Mouse (Mus musculus): ENCODE data around the gene Fkbp6. TPM values are rescaled to one million over a fixed set of nuclear protein-coding genes. Genes with fewer than 3 reads are reported as not detected.

Gene Fkbp6
- polyA plus RNA-seq (2012; rRNA removed) = 0.03 TPM in 2 replicates
- not detected in 2 replicates for polyA plus RNA-seq (2014; fragmentation: Nextera tagmentation; extraction: Ambion mirVana)

DNA sequence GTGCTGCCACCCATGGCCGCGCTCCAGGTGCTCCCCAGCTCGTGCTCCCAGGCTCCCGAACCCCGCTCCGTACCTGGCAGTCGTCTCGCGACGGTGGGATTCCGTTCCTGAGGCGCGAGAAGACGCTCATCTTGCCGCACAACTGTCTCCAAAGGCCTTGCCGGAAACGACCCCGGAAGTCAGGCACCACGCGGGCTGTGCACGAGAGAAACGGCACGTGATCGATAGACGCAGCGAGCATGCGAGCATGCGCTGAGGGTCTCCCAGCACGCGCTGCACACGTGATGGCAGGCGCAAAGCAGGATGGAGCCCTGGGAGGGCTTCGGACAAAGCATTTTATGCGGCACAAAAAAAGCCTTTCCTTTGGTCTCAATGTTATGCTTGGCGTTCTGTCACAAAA, at the start of gene Fkbp6:
Gene Fkbp6, minus strand, starts transcription at position 183 of the 400 bp plus-strand sequence.
- TF ChIP-seq CTCF (IDR thresholded peaks at IDR 0.05; ENCODE audit: low read depth) (no peak), EP300 (IDR thresholded peaks at IDR 0.05; ENCODE audit: low read depth) (no peak)
- Histone ChIP-seq H3K36me3 (replicated peaks; ENCODE audit: control insufficient read depth, insufficient read depth, low read depth) (no peaks in the 10 kb centered on the region), H3K27me3 (ENCODE audit: control insufficient read depth, insufficient read depth, low read length) (no peaks in the 10 kb centered on the region), H3K9ac (replicated peaks) (no peak within 1 kb of the TSS), H3K9me3 (ENCODE audit: control insufficient read depth, low read length) (no peaks in the 10 kb centered on the region), H3K27ac (no peak within 1 kb of the TSS), H3K4me1 (replicated peaks; ENCODE audit: control insufficient read depth in 2 of 2, insufficient read depth in 2 of 2, low read length in 1 of 2) (0 out of 4 replicates have a peak, but pooled peaks cover 0 to 2% of the 10 kb centered on the region in 2 experiments), H3K4me3 (ENCODE audit: insufficient read depth in 1 of 2, low read depth in 2 of 2, low read length in 2 of 2) (no peak within 1 kb of the TSS), H3K4me2 (ENCODE audit: low read depth) (no peak within 1 kb of the TSS)
- ATAC-seq (ENCODE audit: insufficient read depth) = no peak
- no peak for DNase-seq (ENCODE audit: low read depth in 3 of 3, low spot score in 3 of 3)
- WGBS (ENCODE audit: insufficient replicate concordance) = 80% methylated on average over 35 of the region's 35 CpGs

DNA sequence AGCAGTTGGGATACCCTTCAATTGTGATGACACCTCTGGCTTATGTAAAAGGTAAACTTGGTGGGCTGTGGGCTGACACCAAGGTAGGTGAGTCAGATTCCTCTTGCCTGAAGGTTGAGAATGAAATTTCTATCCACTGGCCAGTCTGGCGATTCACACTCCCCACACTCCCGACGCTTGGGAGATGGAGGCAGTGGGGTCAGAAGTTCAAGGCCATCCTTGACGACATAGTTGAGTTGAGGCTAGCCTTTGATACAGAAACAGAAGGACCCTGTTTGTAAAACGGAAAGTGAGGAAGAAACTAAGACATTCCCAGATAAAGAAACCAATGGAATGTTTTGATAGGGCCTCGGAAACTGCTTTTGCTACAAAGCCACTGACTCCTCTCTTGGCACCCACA, 49.5 kb upstream of the Fkbp6 start:
- H3K4me3 ChIP-seq (ENCODE audit: insufficient read depth in 1 of 2, low read depth in 2 of 2, low read length in 2 of 2) = no peak overlapping the region
- ATAC-seq (ENCODE audit: insufficient read depth) = no peak
- no peak for TF ChIP-seq EP300 (IDR thresholded peaks at IDR 0.05; ENCODE audit: low read depth)
- TF ChIP-seq CTCF (IDR thresholded peaks at IDR 0.05; ENCODE audit: low read depth) = no peak
- WGBS (ENCODE audit: insufficient replicate concordance) = 53% methylated on average over 6 of the region's 6 CpGs
- no peaks in the 10 kb centered on the region for H3K36me3 ChIP-seq (replicated peaks; ENCODE audit: control insufficient read depth, insufficient read depth, low read depth)
- no peaks in the 10 kb centered on the region for H3K27me3 ChIP-seq (ENCODE audit: control insufficient read depth, insufficient read depth, low read length)
- H3K4me2 ChIP-seq (ENCODE audit: low read depth) = no peak overlapping the region
- DNase-seq (ENCODE audit: low read depth in 3 of 3, low spot score in 3 of 3) = no peak
- no peaks in the 10 kb centered on the region for H3K9me3 ChIP-seq (ENCODE audit: control insufficient read depth, low read length)
- H3K4me1 ChIP-seq (replicated peaks; ENCODE audit: control insufficient read depth in 2 of 2, insufficient read depth in 2 of 2, low read length in 1 of 2) = peaks cover 9 to 10% of the 10 kb centered on the region in 2 experiments
- no peak overlapping the region for H3K9ac ChIP-seq (replicated peaks)
- H3K27ac ChIP-seq = no peak overlapping the region

DNA sequence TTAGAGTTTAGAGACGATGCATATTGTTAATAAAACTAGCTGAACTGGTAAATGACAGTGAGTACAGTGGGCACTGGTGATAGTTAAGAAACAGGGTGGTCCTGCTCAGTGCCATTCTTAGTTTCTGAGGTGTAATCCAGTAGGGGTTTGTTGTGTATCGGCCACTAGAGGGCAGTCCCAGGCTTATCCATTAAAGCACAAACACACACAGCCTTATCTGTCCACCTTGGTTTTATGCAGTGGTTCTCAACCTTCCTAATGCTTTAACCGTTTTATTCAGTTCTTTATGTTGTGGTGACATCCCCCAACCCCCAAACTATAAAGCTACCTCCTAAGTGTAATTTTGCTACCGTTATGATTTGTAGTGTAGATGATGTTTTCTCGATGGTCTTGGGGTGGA, 46.0 kb upstream of the Fkbp6 start:
- H3K36me3 ChIP-seq (replicated peaks; ENCODE audit: control insufficient read depth, insufficient read depth, low read depth) = peaks cover 8% of the 10 kb centered on the region
- H3K4me1 ChIP-seq (replicated peaks; ENCODE audit: control insufficient read depth in 2 of 2, insufficient read depth in 2 of 2, low read length in 1 of 2) = peaks cover 14% of the 10 kb centered on the region in 2 experiments
- H3K27me3 ChIP-seq (ENCODE audit: control insufficient read depth, insufficient read depth, low read length) = no peaks in the 10 kb centered on the region
- ATAC-seq (ENCODE audit: insufficient read depth) (no peak), DNase-seq (ENCODE audit: low read depth in 3 of 3, low spot score in 3 of 3) (peak; percentile 57 to 64 (median 61))
- no peak overlapping the region; the same call in 1 of the 2 replicates for H3K27ac ChIP-seq
- no peak overlapping the region for H3K4me2 ChIP-seq (ENCODE audit: low read depth)
- no peak overlapping the region for H3K4me3 ChIP-seq (ENCODE audit: insufficient read depth in 1 of 2, low read depth in 2 of 2, low read length in 2 of 2)
- no peak overlapping the region for H3K9ac ChIP-seq (replicated peaks)
- TF ChIP-seq EP300 (IDR thresholded peaks at IDR 0.05; ENCODE audit: low read depth) (peak; percentile 29; the same call in 1 of the 2 replicates), CTCF (IDR thresholded peaks at IDR 0.05; ENCODE audit: low read depth) (peak; percentile 82)
- WGBS (ENCODE audit: insufficient replicate concordance) = 33% methylated on average over 5 of the region's 5 CpGs
- H3K9me3 ChIP-seq (ENCODE audit: control insufficient read depth, low read length) = no peaks in the 10 kb centered on the region

DNA sequence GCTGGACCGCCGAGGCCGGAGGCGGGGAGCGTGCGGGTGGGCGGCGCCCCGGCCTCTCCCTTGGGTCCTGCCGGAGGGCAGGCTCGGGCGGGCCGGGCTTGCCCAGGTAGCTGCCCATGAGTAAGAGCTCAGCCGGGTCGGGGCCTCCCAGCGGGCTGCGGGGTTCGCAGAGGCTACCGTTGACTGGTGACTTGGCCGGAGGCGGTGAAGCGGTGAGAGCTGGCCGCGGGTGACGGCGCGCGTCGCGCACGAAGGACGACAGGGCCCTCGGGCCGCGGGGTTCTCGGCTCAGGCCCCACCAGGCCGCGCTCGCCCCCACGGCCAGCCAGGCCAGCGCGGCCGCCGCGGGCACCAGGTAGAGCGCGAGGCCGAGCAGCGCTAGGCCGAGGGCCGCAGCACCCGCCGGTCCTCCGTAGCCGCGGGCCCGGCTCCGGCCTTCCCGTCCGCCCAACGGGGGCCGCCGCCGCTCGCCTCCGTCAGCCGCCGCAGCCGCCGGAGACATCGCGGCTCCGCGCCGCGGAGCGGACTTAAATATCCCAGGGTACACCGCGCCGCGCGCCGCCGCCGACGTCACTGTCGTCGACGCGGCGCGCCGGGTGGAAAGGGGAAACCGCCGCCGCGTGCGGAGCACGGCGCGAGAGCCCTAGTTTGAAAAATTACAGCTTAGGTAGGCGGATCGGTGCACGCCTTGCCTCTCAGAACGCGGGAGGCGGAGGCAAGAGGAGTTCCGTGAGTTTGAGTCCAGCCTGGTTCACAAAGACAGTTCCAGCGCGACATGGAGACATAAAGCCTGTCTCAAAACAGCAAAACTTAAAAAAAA, 44.4 kb upstream of the Fkbp6 start, which contains the start of gene Pom121:
Gene Pom121, minus strand, starts transcription at position 543 of the 820 bp plus-strand sequence.
- H3K9me3 ChIP-seq (ENCODE audit: control insufficient read depth, low read length) = no peaks in the 10 kb centered on the region
- peak within 1 kb of the TSS; percentile 87 for H3K4me2 ChIP-seq (ENCODE audit: low read depth)
- H3K4me3 ChIP-seq (ENCODE audit: insufficient read depth in 1 of 2, low read depth in 2 of 2, low read length in 2 of 2) = peak within 1 kb of the TSS; percentile 91
- DNase-seq (ENCODE audit: low read depth in 3 of 3, low spot score in 3 of 3) (peak; percentile 75 to 78 (median 78)), ATAC-seq (ENCODE audit: insufficient read depth) (peak; percentile 91)
- H3K36me3 ChIP-seq (replicated peaks; ENCODE audit: control insufficient read depth, insufficient read depth, low read depth) = peaks cover 21% of the 10 kb centered on the region
- H3K9ac ChIP-seq (replicated peaks) = peak within 1 kb of the TSS; percentile 95
- TF ChIP-seq EP300 (IDR thresholded peaks at IDR 0.05; ENCODE audit: low read depth) = no peak
- TF ChIP-seq CTCF (IDR thresholded peaks at IDR 0.05; ENCODE audit: low read depth) = no peak
- peak within 1 kb of the TSS; percentile 76 for H3K27ac ChIP-seq
- under 1% methylated on average over 95 of the region's 110 CpGs for WGBS (ENCODE audit: insufficient replicate concordance)
- H3K27me3 ChIP-seq (ENCODE audit: control insufficient read depth, insufficient read depth, low read length) = no peaks in the 10 kb centered on the region
- peaks cover 14% of the 10 kb centered on the region in 2 experiments for H3K4me1 ChIP-seq (replicated peaks; ENCODE audit: control insufficient read depth in 2 of 2, insufficient read depth in 2 of 2, low read length in 1 of 2)

DNA sequence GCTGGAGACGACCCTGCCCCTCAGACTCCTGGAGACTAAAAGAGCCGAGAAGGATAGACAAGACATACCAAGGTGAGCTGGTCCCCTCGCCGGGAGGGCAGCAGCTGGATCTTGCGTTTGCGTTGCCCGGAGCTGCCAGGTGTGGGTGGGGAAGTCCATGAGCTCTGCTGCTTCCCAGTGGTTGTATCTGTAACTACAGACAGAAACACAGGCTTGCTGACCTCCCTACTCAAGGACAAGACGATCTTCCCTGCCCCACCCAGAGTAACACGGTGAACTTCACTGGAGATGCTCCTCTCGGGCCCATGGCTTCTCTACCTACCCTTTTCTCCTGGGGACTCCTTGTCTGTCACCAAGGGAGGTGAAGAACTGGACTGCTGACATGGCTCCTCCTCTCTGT, 33.9 kb upstream of the Fkbp6 start:
- no peak overlapping the region for H3K4me3 ChIP-seq (ENCODE audit: insufficient read depth in 1 of 2, low read depth in 2 of 2, low read length in 2 of 2)
- 80% methylated on average over 10 of the region's 10 CpGs for WGBS (ENCODE audit: insufficient replicate concordance)
- H3K9me3 ChIP-seq (ENCODE audit: control insufficient read depth, low read length) = no peaks in the 10 kb centered on the region
- H3K4me1 ChIP-seq (replicated peaks; ENCODE audit: control insufficient read depth in 2 of 2, insufficient read depth in 2 of 2, low read length in 1 of 2) = no peaks in the 10 kb centered on the region
- peaks cover 82% of the 10 kb centered on the region for H3K36me3 ChIP-seq (replicated peaks; ENCODE audit: control insufficient read depth, insufficient read depth, low read depth)
- TF ChIP-seq EP300 (IDR thresholded peaks at IDR 0.05; ENCODE audit: low read depth) (no peak), CTCF (IDR thresholded peaks at IDR 0.05; ENCODE audit: low read depth) (no peak)
- DNase-seq (ENCODE audit: low read depth in 3 of 3, low spot score in 3 of 3) (no peak), ATAC-seq (ENCODE audit: insufficient read depth) (no peak)
- H3K9ac ChIP-seq (replicated peaks) = no peak overlapping the region
- no peaks in the 10 kb centered on the region for H3K27me3 ChIP-seq (ENCODE audit: control insufficient read depth, insufficient read depth, low read length)
- H3K4me2 ChIP-seq (ENCODE audit: low read depth) = no peak overlapping the region
- H3K27ac ChIP-seq = no peak overlapping the region
